Mouse (Mus musculus) mesoderm, embryonic 11.5 days (tissue): ENCODE data around the gene Olfr154.
"Not testable (repeated sequence)": the region's sequence is repeated elsewhere in the genome, so short reads cannot be mapped to it uniquely, and the experiment has no call there.

Source experiments
- DNase-seq: peaks from one replicate; pipeline ENCODE4 v3.0.0-alpha.2; 2012; ENCODE audit warnings: low read depth, low spot score

Olfr154 gene

DNA sequence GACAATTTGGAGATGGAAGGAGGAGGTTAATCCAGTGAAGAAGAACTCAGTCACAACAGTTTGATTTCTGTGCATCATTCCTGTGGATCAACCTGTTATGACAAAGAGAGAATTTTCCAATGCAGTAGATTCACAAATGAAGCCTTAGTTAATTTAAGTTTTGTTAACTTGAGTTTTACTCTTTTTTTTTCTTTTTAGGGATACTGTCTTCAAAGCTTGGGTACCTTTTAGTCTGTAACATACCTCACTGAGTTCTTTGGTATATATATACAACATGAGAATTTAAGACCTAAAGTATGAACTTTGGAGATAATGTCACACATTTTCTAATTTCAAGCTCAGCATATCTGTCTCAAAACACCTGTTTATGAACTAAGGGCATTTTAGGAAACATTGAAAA lies at the start of gene Olfr154:
TSS of gene Olfr154 (minus strand) at position 101 of the 400 bp plus-strand sequence.
- DNase-seq, result not testable (repeated sequence)

- no peak for DNase-seq
Observed at GRCm38 (mm10) chr2:85711159-85711558, 46.9 kb upstream of the Olfr154 start.

DNA sequence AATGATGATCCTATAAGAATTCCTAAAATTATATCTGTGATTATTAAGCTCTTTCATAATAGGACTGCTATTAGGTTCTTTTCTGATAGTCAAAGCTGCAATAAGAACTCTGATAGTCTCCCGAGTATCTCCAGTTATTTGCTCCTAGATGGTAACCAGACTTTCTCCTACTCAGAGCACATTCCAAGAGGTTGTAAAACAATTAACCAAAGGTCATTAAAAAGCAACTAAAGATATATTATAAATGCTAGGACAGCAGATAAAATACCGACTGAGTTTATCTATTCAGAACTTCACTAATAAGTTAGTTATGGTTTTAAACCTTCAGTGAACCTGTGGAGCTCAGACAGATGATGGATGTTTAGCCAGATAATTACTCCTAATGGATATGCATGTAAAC lies 46.4 kb upstream of the Olfr154 start:
- DNase-seq, result not testable (repeated sequence)

DNA sequence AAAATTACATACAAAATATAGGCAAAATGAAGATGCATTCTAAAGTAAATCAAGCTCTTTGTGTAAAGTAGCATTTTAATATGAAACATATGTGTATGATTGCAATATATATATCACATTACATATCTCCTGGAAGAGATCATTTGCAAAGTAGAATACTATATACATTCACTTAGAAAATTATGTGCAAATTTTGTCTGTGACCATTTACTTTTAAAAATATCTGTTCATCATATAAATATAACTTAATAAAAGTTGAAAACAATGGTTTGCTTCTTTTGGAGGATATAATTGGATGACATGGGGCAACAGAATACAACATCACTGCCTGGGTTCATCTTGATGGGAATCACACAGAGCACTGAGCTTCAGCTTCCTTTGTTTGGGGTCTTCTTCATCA lies 24.9 kb upstream of the Olfr154 start, which contains the start of gene Olfr1008:
TSS of gene Olfr1008 (plus strand) at position 301 of the 400 bp plus-strand sequence.
- DNase-seq, result no peak

GRCm38 (mm10) chr2:85678667-85679066 lies 14.4 kb upstream of the Olfr154 start, which contains the start of gene Olfr1006:
TSS of gene Olfr1006 (minus strand) at chr2:85678767.
- DNase-seq, result no peak

DNA sequence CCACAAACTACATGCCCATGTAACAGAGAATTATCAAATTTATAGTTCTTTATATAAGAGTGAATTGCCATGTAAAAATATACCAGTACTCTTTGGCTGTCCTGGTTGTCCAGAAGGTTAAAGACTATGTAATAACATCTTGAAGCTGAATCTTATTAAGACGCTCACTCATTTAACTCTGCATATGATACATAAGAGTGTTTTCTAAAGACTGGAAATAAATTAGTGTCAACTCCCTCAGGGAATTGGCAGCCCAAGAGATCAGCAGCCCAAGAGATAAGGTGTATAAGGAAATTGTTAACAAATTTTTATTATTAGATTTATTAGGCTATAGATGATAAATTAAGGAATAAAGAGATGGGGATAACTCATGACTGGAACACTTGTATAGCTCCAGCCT lies 13.7 kb downstream of the Olfr154 start, which contains the start of gene Olfr1002:
TSS of gene Olfr1002 (minus strand) at position 101 of the 400 bp plus-strand sequence.
- no peak for DNase-seq
